Mouse (Mus musculus) CH12.LX (cell line): Measurements from ENCODE around the gene Ptcd2. TPM values are rescaled to one million over a fixed set of nuclear protein-coding genes. Genes with fewer than 3 reads are reported as not detected.

Experiments used
- DNase-seq: peaks from one replicate; pipeline ENCODE4 v3.0.0-alpha.2; 2013; ENCODE audit errors: extremely low read depth
- H3K27ac ChIP-seq: 2 replicates; pipeline ENCODE4 v1.5.1; 2012; ENCODE audit warnings: low read depth, mild to moderate bottlenecking, control low read depth, moderate library complexity; ENCODE audit not compliant: insufficient read depth
- H3K27me3 ChIP-seq: replicated peaks from 2 replicates; pipeline ENCODE3; 2012; ENCODE audit warnings: inconsistent platforms
- H3K36me3 ChIP-seq, 2 experiments: replicated peaks in 1 of 2; 2 replicates each; pipeline versions ENCODE3 to v1.6.1; 2012; ENCODE audit warnings: inconsistent platforms in 1 of 2, low read length in 1 of 2, mild to moderate bottlenecking in 1 of 2, mixed read lengths in 1 of 2, moderate library complexity in 1 of 2; ENCODE audit not compliant: control insufficient read depth in 1 of 2, insufficient read depth in 1 of 2
- H3K4me1 ChIP-seq, 2 experiments: 2 replicates each; pipeline ENCODE4 v1.6.1; 2012; ENCODE audit warnings: inconsistent platforms in 1 of 2, moderate library complexity in 1 of 2; ENCODE audit not compliant: insufficient read depth in 2 of 2, control insufficient read depth in 1 of 2
- H3K4me2 ChIP-seq: 2 replicates; pipeline ENCODE4 v1.6.1; 2012; ENCODE audit warnings: low read depth, mild to moderate bottlenecking, control low read depth; ENCODE audit not compliant: poor library complexity, insufficient read depth, severe bottlenecking
- H3K4me3 ChIP-seq, 3 experiments: fragments of 150-350 bp in 1 of 3; sonication (generic) in 1 of 3; replicated peaks in 1 of 3; 2 replicates each; pipeline versions ENCODE3 to v1.5.1; 2011 to 2012; ENCODE audit warnings: low read depth in 2 of 3, low read length in 2 of 3, mild to moderate bottlenecking in 2 of 3, moderate library complexity in 2 of 3, control low read depth in 1 of 3, improper control_type of control experiment in 1 of 3, inconsistent platforms in 1 of 3, mixed read lengths in 1 of 3; ENCODE audit not compliant: poor library complexity in 1 of 3
- H3K79me2 ChIP-seq: replicated peaks from 2 replicates; pipeline ENCODE4 v1.6.1; 2012; ENCODE audit warnings: mild to moderate bottlenecking, moderate library complexity; ENCODE audit not compliant: control insufficient read depth, poor library complexity, insufficient read depth, severe bottlenecking; ENCODE audit errors: extremely low read depth
- H3K9ac ChIP-seq: 2 replicates; pipeline ENCODE4 v1.6.1; 2012; ENCODE audit warnings: low read depth, mild to moderate bottlenecking, control low read depth, moderate library complexity; ENCODE audit not compliant: insufficient read depth
- H3K9me3 ChIP-seq: replicated peaks from 2 replicates; pipeline ENCODE3; 2012; ENCODE audit warnings: low read length, inconsistent platforms, mixed read lengths
- CHD2 ChIP-seq: IDR thresholded peaks from 2 replicates; pipeline ENCODE4 v1.6.1; 2011; ENCODE audit warnings: low read length, improper control_type of control experiment
- E2F4 ChIP-seq: IDR thresholded peaks from 2 replicates; pipeline ENCODE4 v1.6.1; 2011; ENCODE audit warnings: low read depth, low read length, improper control_type of control experiment; ENCODE audit not compliant: insufficient replicate concordance
- ELF1 ChIP-seq: IDR thresholded peaks from 2 replicates; pipeline ENCODE4 v1.6.1; 2014; ENCODE audit warnings: low read depth, mild to moderate bottlenecking, inconsistent platforms, low read length, improper control_type of control experiment
- ETS1 ChIP-seq: conservative IDR thresholded peaks from 2 replicates; pipeline ENCODE4 v1.6.1; 2012; ENCODE audit warnings: low read depth, mild to moderate bottlenecking, inconsistent platforms, low read length, improper control_type of control experiment, moderate library complexity
- GABPA ChIP-seq: IDR thresholded peaks from 2 replicates; pipeline ENCODE4 v1.6.1; 2012; ENCODE audit warnings: low read depth, low read length, improper control_type of control experiment, inconsistent platforms; ENCODE audit not compliant: insufficient replicate concordance
- JUN ChIP-seq: IDR thresholded peaks from 2 replicates; pipeline ENCODE4 v1.6.1; 2011; ENCODE audit warnings: low read depth, mild to moderate bottlenecking, low read length, improper control_type of control experiment, moderate library complexity; ENCODE audit not compliant: insufficient read depth
- JUND ChIP-seq: conservative IDR thresholded peaks from 2 replicates; pipeline ENCODE4 v1.6.1; 2011; ENCODE audit warnings: low read depth, low read length, improper control_type of control experiment
- MAX ChIP-seq: IDR thresholded peaks from 2 replicates; pipeline ENCODE4 v1.6.1; 2011; ENCODE audit warnings: low read length, improper control_type of control experiment
- MAZ ChIP-seq: IDR thresholded peaks from 2 replicates; pipeline ENCODE4 v1.6.1; 2012; ENCODE audit warnings: low read depth, mild to moderate bottlenecking, inconsistent platforms, low read length, improper control_type of control experiment, moderate library complexity
- MXI1 ChIP-seq: IDR thresholded peaks from 2 replicates; pipeline ENCODE4 v1.6.1; 2011; ENCODE audit warnings: mild to moderate bottlenecking, low read depth, low read length, improper control_type of control experiment
- MYC ChIP-seq: IDR thresholded peaks from 2 replicates; pipeline ENCODE4 v1.6.1; 2011; ENCODE audit warnings: low read depth, mild to moderate bottlenecking, improper control_type of control experiment, low read length
- PAX5 ChIP-seq: IDR thresholded peaks from 2 replicates; pipeline ENCODE4 v1.6.1; 2012; ENCODE audit warnings: low read length, inconsistent platforms, mixed read lengths
- RCOR1 ChIP-seq: conservative IDR thresholded peaks from 2 replicates; pipeline ENCODE4 v1.6.1; 2012; ENCODE audit warnings: low read depth, mild to moderate bottlenecking, inconsistent platforms, low read length, improper control_type of control experiment
- SIN3A ChIP-seq: IDR thresholded peaks from 2 replicates; pipeline ENCODE4 v1.6.1; 2012; ENCODE audit warnings: low read length, improper control_type of control experiment, inconsistent platforms
- TBP ChIP-seq: conservative IDR thresholded peaks from 2 replicates; pipeline ENCODE4 v1.6.1; 2011; ENCODE audit warnings: low read depth, low read length, improper control_type of control experiment
- ZC3H11A ChIP-seq: IDR thresholded peaks from 2 replicates; pipeline ENCODE4 v1.6.1; 2012; ENCODE audit warnings: low read depth, mild to moderate bottlenecking, inconsistent platforms, low read length, improper control_type of control experiment
- dilution Hi-C: fragments of 300-500 bp; cut with MboI; formaldehyde crosslinking; loops from 2 replicates; pipeline ENCODE4 v1.14.3; 2020; ENCODE audit warnings: low sequenced_read_pairs; ENCODE audit not compliant: extremely low pct_unique_long_range_greater_than_20kb, extremely low pct_ligation_motif_present
- in situ Hi-C: fragments of 300-500 bp; cut with MboI; formaldehyde crosslinking; loops from 3 replicates; pipeline ENCODE4 v1.14.3; 2019; ENCODE audit warnings: low sequenced_read_pairs, low pct_ligation_motif_present, low pct_unique_long_range_greater_than_20kb, mixed read lengths
- polyA plus RNA-seq: library from polyadenylated mRNA; unstranded; fragments of >175 nt; gene quantifications from 2 replicates; pipeline ENCODE4 v1.2.1, GENCODE M21; 2012; ENCODE audit warnings: low read depth; ENCODE audit not compliant: insufficient read length
- total RNA-seq, 2 experiments: library from RNA; depleted of rRNA; stranded (reverse); fragments of 300-350 nt in 1 of 2; fragments of >200 nt in 1 of 2; gene quantifications; 2 replicates each; pipeline ENCODE4 v1.2.3; 2012 to 2014

The Ptcd2 gene
- total and polyA plus RNA-seq, 3 experiments: 32.4 to 92.9 (median 52.2) TPM

DNA sequence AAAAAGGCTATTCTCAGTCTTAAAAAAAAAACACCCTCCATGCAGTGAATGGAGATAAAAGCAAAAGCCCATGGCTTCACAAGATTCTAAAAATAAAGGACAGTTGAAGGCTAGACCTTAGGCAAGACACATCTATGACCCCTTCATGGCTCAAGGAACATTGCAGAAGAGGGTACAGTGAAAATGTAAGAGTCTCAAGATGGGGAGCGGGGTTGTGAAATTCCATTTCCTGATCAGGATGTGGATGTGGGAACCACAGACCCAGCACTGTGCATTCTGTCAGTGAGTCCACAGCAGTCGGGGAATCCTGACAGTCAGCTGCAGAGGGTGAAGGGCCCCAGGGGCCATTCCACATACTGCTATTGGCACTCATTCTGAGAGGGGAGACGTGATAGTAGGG, 48.6 kb upstream of the Ptcd2 start:
- Histone ChIP-seq H3K79me2 (no peaks in the 10 kb centered on the region), H3K9me3 (no peaks in the 10 kb centered on the region), H3K9ac (no peak overlapping the region), H3K27ac (no peak overlapping the region), H3K36me3 (peaks cover 15 to 61% of the 10 kb centered on the region in 2 experiments), H3K4me3 (no peak overlapping the region), H3K4me2 (no peak overlapping the region), H3K4me1 (peaks cover 5 to 32% of the 10 kb centered on the region in 2 experiments), H3K27me3 (no peaks in the 10 kb centered on the region)
- DNase-seq: no peak
- dilution Hi-C loops: loop anchor here (25.0 kb wide), 1 partner anchor 119 kb away; the partner anchor contains the start of gene Map1b
- in situ Hi-C loops: no loop called here
- TF ChIP-seq MXI1 (no peak), ELF1 (no peak), PAX5 (no peak), JUN (no peak), JUND (no peak), MAZ (no peak), MAX (no peak), MYC (no peak), SIN3A (no peak)

- H3K27ac ChIP-seq: no peak overlapping the region
- no peak overlapping the region for H3K9ac ChIP-seq
- H3K79me2 ChIP-seq: no peaks in the 10 kb centered on the region
- no peaks in the 10 kb centered on the region for H3K9me3 ChIP-seq
- H3K36me3 ChIP-seq: peaks cover 15 to 59% of the 10 kb centered on the region in 2 experiments
- H3K4me3 ChIP-seq: no peak overlapping the region
- in situ Hi-C loops (no loop called here), dilution Hi-C loops (loop anchor here (25.0 kb wide), 1 partner anchor 121 kb away; the partner anchor contains the start of gene Map1b)
- no peak overlapping the region for H3K4me2 ChIP-seq
- TF ChIP-seq MAX (no peak), ZC3H11A (no peak), SIN3A (no peak), E2F4 (no peak), ETS1 (no peak), GABPA (no peak), RCOR1 (no peak), PAX5 (no peak), TBP (no peak), MYC (no peak), CHD2 (no peak)
- H3K4me1 ChIP-seq: peaks cover 4 to 35% of the 10 kb centered on the region in 2 experiments; a peak in 3 of 4 replicates
- DNase-seq: no peak
- H3K27me3 ChIP-seq: no peaks in the 10 kb centered on the region
Observed at GRCm38 (mm10) chr13:99391417-99391816, 46.9 kb upstream of the Ptcd2 start.
